Mouse (Mus musculus) lung, postnatal 0 days (tissue): Measurements from ENCODE around the gene Grm4. TPM values are rescaled to one million over a fixed set of nuclear protein-coding genes. Genes with fewer than 3 reads are reported as not detected.
A peak's percentile ranks its signal among the peaks of the same experiment; 100 is the strongest.

Experiments used
- ATAC-seq: fragments of 200-750 bp; cut with Nextera tagmentation; 2 replicates; pipeline ENCODE4 v1.8.0; 2017; ENCODE audit warnings: moderate library complexity
- DNase-seq: peaks from one replicate; pipeline ENCODE4 v3.0.0-alpha.2; 2016; ENCODE audit warnings: low spot score
- H3K27ac ChIP-seq: fragments of 300-500 bp; sonication (generic); 2 replicates; pipeline ENCODE4 v1.5.1; 2014; ENCODE audit warnings: antibody characterized with exemption, mild to moderate bottlenecking, low read length, mixed read lengths
- H3K27me3 ChIP-seq: fragments of 300-500 bp; sonication (generic); replicated peaks from 2 replicates; pipeline ENCODE4 v1.6.1; 2014; ENCODE audit warnings: low read length, mixed read lengths; ENCODE audit not compliant: insufficient read depth
- H3K36me3 ChIP-seq: fragments of 300-500 bp; sonication (generic); 2 replicates; pipeline ENCODE4 v1.6.1; 2014; ENCODE audit warnings: low read length, mixed read lengths; ENCODE audit not compliant: insufficient read depth
- H3K4me1 ChIP-seq: fragments of 300-500 bp; sonication (generic); 2 replicates; pipeline ENCODE4 v1.6.1; 2014; ENCODE audit warnings: antibody characterized with exemption, low read depth, low read length, mixed read lengths; ENCODE audit not compliant: insufficient read depth
- H3K4me2 ChIP-seq: fragments of 300-500 bp; sonication (generic); replicated peaks from 2 replicates; pipeline ENCODE4 v1.6.1; 2014; ENCODE audit warnings: low read depth, mild to moderate bottlenecking, low read length, moderate library complexity, mixed read lengths
- H3K4me3 ChIP-seq: fragments of 300-500 bp; sonication (generic); 2 replicates; pipeline ENCODE4 v1.5.1; 2014; ENCODE audit warnings: low read depth, low read length
- H3K9ac ChIP-seq: fragments of 300-500 bp; sonication (generic); replicated peaks from 2 replicates; pipeline ENCODE4 v1.6.1; 2014; ENCODE audit warnings: low read depth, mild to moderate bottlenecking
- H3K9me3 ChIP-seq: fragments of 300-500 bp; sonication (generic); 2 replicates; pipeline ENCODE4 v1.6.1; 2016; ENCODE audit warnings: low read length, mixed read lengths
- CTCF ChIP-seq: IDR thresholded peaks from 2 replicates; pipeline ENCODE4 v1.5.1; 2016; ENCODE audit warnings: antibody characterized with exemption, mild to moderate bottlenecking
- EP300 ChIP-seq: IDR thresholded peaks from 2 replicates; pipeline ENCODE4 v1.6.1; 2016; ENCODE audit warnings: antibody characterized with exemption, mild to moderate bottlenecking, control low read depth
- WGBS: fragments of 180-500 bp; shearing (Covaris S2); extraction: QIAGEN DNeasy Blood & Tissue Kit; methylation state at CpG from one replicate; pipeline ENCODE4 v1.1.7; 2014; 5-methylcytosine and 5-hydroxymethylcytosine counted together
- polyA plus RNA-seq: library from polyadenylated mRNA; unstranded; fragments of >200 nt; fragmentation: Nextera tagmentation; extraction: Ambion mirVana; gene quantifications from 2 replicates; pipeline ENCODE4 v1.2.1, GENCODE M21; 2015

Grm4 gene
- polyA plus RNA-seq, 1 experiment from 2014 or later, result not detected

DNA sequence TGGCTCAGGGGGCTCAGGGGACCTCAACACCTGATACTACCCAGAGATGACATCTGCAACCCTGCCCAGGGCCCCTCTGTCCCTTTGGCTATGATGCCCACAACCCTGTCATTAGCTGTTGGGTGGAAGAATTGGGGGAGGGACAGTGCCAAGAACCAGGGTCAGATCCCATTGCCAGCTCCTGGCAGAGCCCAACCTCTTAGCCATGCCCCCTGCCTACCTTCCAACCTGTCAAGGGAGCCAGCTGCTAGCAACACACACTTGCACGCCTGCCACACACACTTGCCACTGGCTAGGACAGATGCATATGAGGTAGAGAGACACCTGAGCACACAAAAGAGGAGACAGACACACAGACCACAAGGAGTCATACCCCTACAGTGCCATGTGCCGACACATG, 96.2 kb downstream of the Grm4 start:
- no peak overlapping the region for H3K9ac ChIP-seq
- DNase-seq (no peak), ATAC-seq (no peak)
- TF ChIP-seq CTCF (no peak), EP300 (no peak)
- H3K4me3 ChIP-seq, result no peak overlapping the region
- H3K36me3 ChIP-seq, result no peaks in the 10 kb centered on the region
- H3K27ac ChIP-seq, result no peak overlapping the region
- no peaks in the 10 kb centered on the region for H3K4me1 ChIP-seq
- WGBS, result 77% methylated on average over 2 of the region's 2 CpGs
- H3K4me2 ChIP-seq, result no peak overlapping the region
- H3K9me3 ChIP-seq, result 0 out of 2 replicates have a peak, but pooled peaks cover 5% of the 10 kb centered on the region
- no peaks in the 10 kb centered on the region for H3K27me3 ChIP-seq

DNA sequence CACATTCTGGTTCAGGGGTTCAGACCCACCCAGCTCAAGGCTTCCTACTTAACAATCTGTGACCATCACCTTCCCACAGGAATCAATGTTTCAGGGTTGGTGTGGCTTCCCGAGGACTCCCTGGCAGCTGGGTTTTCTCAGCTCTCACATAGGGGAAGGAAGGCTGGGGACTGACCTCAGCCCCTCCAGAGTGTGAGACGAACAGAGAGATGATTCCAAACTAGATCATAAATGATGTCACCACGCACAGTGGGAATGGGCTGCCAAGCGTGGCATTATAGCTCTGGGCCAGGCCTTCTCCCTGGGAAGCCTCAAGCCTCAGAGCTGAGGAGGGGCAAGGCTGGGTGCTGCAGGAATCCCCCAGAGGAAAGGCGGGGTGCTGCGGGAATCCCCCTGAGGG, 96.8 kb downstream of the Grm4 start:
- DNase-seq, result peak; percentile 74
- no peak for TF ChIP-seq EP300
- TF ChIP-seq CTCF, result no peak
- WGBS, result 39% methylated on average over 5 of the region's 6 CpGs

DNA sequence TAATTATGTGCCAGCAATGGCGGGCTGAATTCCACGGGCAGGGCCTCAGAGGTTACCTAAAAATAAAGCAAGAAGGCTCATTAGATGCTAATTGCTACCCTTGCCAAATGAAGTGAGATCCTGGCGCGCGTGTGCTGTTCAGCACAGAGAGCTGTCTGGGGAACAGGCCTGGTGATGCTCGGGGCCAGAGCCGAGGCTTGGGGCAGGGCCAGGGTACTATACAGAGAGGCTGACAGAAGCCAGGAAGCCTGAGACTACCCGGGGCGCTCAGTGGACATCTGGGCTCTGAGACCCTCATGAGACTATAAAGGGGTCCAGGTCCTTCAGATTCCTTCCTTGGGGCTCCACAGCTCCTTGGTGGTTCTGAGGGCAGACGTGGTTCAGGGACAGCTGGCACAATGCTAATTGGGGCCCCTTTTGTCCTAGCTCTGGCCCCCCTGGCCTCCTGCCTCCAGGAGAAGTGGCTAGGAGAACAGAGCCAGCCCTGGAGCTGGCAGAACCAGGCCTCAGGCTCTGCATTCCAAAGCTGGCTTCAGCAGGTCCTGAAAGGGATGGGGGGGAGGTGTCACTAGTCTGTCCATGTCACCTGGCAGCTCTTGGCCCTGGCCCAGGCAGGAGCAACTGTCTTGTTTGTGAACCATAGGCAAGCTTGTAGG, 98.3 kb downstream of the Grm4 start:
- ATAC-seq, result peak; percentile 75
- no peak overlapping the region for H3K4me3 ChIP-seq
- no peaks in the 10 kb centered on the region for H3K27me3 ChIP-seq
- H3K4me2 ChIP-seq, result no peak overlapping the region
- H3K9me3 ChIP-seq, result no peaks in the 10 kb centered on the region
- no peaks in the 10 kb centered on the region for H3K36me3 ChIP-seq
- TF ChIP-seq CTCF, result no peak
- no peak for TF ChIP-seq EP300
- no peaks in the 10 kb centered on the region for H3K4me1 ChIP-seq
- 34% methylated on average over 10 of the region's 10 CpGs for WGBS
- H3K9ac ChIP-seq, result no peak overlapping the region
- DNase-seq, result peak; percentile 72
- no peak overlapping the region for H3K27ac ChIP-seq

More for the DNA sequence above, 96.8 kb downstream of the Grm4 start:
- Histone ChIP-seq H3K4me2 (no peak overlapping the region), H3K27ac (no peak overlapping the region), H3K36me3 (no peaks in the 10 kb centered on the region), H3K4me3 (no peak overlapping the region), H3K4me1 (no peaks in the 10 kb centered on the region), H3K27me3 (no peaks in the 10 kb centered on the region), H3K9ac (no peak overlapping the region), H3K9me3 (0 out of 2 replicates have a peak, but pooled peaks cover 5% of the 10 kb centered on the region)
- ATAC-seq, result peak; percentile 75

DNA sequence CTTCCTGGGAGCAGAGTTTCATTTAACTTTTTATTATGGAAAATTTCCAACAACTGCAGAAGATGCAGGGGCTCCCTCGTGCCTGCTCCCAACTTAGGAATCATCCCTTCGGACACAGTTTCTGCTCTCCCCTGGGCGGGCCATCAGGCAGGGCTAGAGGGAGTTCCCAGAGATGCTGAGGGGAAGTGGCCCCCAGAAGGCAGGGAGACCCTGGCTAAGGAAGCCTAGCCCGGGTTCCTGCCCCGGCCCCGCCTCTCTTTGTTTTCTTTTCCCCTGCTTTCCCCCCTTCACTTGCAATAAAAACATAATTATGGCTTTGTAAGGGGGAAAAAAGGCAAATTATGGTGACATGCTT, 98.9 kb downstream of the Grm4 start:
- no peaks in the 10 kb centered on the region for H3K4me1 ChIP-seq
- ATAC-seq (peak; percentile 56), DNase-seq (peak; percentile 19)
- H3K4me2 ChIP-seq, result no peak overlapping the region
- H3K9ac ChIP-seq, result no peak overlapping the region
- 28% methylated on average over 6 of the region's 6 CpGs for WGBS
- H3K27me3 ChIP-seq, result no peaks in the 10 kb centered on the region
- TF ChIP-seq CTCF (no peak), EP300 (no peak)
- no peak overlapping the region for H3K4me3 ChIP-seq
- H3K9me3 ChIP-seq, result no peaks in the 10 kb centered on the region
- H3K27ac ChIP-seq, result no peak overlapping the region
- H3K36me3 ChIP-seq, result no peaks in the 10 kb centered on the region

DNA sequence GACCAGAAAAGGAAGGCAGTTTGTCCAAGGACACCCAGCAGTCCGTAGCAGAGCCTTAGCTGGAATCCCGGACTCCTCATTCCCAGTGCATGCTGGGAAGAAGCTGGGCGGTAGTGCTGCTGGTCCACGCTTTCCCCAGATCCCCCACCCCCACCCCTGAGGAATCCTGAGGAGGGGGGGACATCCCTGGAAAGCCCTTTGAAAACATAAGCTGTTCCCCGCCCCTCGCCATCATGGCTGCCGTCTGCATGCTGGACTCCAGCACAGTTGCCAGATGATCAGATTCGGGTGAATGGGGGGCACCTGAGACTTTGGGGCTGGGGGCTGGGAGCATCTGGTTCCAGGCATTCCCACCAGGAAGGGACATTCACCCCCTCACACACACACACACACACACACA, 99.4 kb downstream of the Grm4 start:
- DNase-seq, result no peak
- TF ChIP-seq CTCF (no peak), EP300 (no peak)
- 32% methylated on average over 8 of the region's 8 CpGs for WGBS
- no peaks in the 10 kb centered on the region for H3K4me1 ChIP-seq
- no peak overlapping the region for H3K9ac ChIP-seq
- H3K4me2 ChIP-seq, result no peak overlapping the region
- no peaks in the 10 kb centered on the region for H3K36me3 ChIP-seq
- ATAC-seq, result no peak
- no peaks in the 10 kb centered on the region for H3K9me3 ChIP-seq
- no peak overlapping the region for H3K27ac ChIP-seq
- H3K27me3 ChIP-seq, result no peaks in the 10 kb centered on the region
- no peak overlapping the region for H3K4me3 ChIP-seq

DNA sequence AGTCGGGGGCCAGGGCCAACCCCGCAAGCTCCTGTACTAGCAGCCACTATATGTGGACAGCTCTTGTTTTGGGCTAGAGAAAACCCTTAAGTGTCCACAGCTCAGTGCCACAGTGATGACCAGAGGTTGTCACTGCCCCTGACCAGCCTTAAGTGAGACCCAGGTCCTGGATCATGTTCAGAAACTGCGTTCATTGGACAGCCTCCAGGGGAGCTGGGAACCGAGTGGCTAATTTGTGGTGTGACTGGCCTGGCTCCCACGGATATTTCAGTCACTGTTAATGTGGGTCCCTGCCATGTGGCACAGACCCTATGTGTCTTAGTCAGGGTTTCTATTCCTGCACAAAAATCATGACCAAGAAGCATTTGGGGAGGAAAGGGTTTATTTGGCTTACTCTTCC, 112.2 kb downstream of the Grm4 start:
- WGBS, result 72% methylated on average over 5 of the region's 5 CpGs

DNA sequence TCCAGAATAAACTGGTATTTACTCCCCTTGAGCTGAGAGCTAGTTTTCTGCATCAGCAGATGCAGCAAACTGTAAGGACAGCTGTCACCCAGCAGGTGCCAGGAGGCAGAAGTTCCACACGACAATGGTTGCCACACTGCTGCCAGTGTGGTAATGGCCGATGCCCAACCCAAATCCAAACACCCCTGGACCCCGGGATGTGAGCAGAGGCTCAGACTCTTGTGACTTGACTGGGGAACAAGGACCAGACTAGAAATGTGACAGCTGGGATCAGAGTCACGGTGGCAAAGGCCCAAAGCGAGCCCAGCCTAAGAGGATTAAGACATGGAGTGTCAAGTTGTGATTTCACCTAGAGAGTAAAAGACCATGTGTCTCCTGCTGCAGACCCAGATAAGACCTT, 112.7 kb downstream of the Grm4 start:
- H3K36me3 ChIP-seq, result no peaks in the 10 kb centered on the region
- H3K4me3 ChIP-seq, result no peak overlapping the region
- no peaks in the 10 kb centered on the region for H3K27me3 ChIP-seq
- TF ChIP-seq EP300 (no peak), CTCF (no peak)
- no peak for ATAC-seq
- no peak overlapping the region for H3K27ac ChIP-seq
- no peaks in the 10 kb centered on the region for H3K4me1 ChIP-seq
- WGBS, result 41% methylated on average over 5 of the region's 5 CpGs
- H3K9ac ChIP-seq, result no peak overlapping the region
- no peaks in the 10 kb centered on the region for H3K9me3 ChIP-seq
- H3K4me2 ChIP-seq, result no peak overlapping the region
- DNase-seq, result no peak

More for the DNA sequence above, 112.2 kb downstream of the Grm4 start:
- H3K27ac ChIP-seq, result no peak overlapping the region
- TF ChIP-seq CTCF, result no peak
- no peak for TF ChIP-seq EP300
- H3K4me2 ChIP-seq, result no peak overlapping the region
- H3K9me3 ChIP-seq, result no peaks in the 10 kb centered on the region
- no peak overlapping the region for H3K4me3 ChIP-seq
- no peak for ATAC-seq
- no peaks in the 10 kb centered on the region for H3K36me3 ChIP-seq
- H3K9ac ChIP-seq, result no peak overlapping the region
- no peaks in the 10 kb centered on the region for H3K27me3 ChIP-seq
- H3K4me1 ChIP-seq, result no peaks in the 10 kb centered on the region
- no peak for DNase-seq
